Mouse (Mus musculus): ENCODE data around the gene Dpep1. TPM values are rescaled to one million over a fixed set of nuclear protein-coding genes. Genes with fewer than 3 reads are reported as not detected.

The Dpep1 gene
- not detected for polyA plus RNA-seq (2017; shearing (Covaris generic))

GRCm38 (mm10) chr8:123185566-123186409, at the start of gene Dpep1:
Gene Dpep1 (plus strand): TSS chr8:123186242.

GRCm38 (mm10) chr8:123157888-123158465, 28.1 kb upstream of the Dpep1 start, which contains the start of gene Sult5a1:
Gene Sult5a1 (minus strand): TSS chr8:123158315.

GRCm38 (mm10) chr8:123212321-123213117, 26.5 kb downstream of the Dpep1 start, which contains the start of the genes Chmp1a and Spata33:
Gene Chmp1a (minus strand): TSS chr8:123212763.
Gene Spata33 (plus strand): TSS chr8:123212832.

GRCm38 (mm10) chr8:123224278-123225266, 38.5 kb downstream of the Dpep1 start, which contains the start of gene Cdk10:
Gene Cdk10 (plus strand): TSS chr8:123224842.

GRCm38 (mm10) chr8:123235520-123236497, 49.8 kb downstream of the Dpep1 start, which contains the start of gene Spata2l:
Gene Spata2l (minus strand): TSS chr8:123236233.

Other genes starting within 250 kb of the Dpep1 start
- gene Ankrd11, start 144.0 kb upstream of the Dpep1 start, polyA plus RNA-seq (2017; shearing (Covaris generic)): 271 TPM
- 83.8 TPM for gene Spg7, start 123.3 kb upstream of the Dpep1 start, polyA plus RNA-seq (2017; shearing (Covaris generic))
- 1,036 TPM for gene Rpl13, start 83.9 kb upstream of the Dpep1 start, polyA plus RNA-seq (2017; shearing (Covaris generic))
- gene Cpne7, start 68.9 kb upstream of the Dpep1 start, polyA plus RNA-seq (2017; shearing (Covaris generic)): 1.2 TPM
- gene Sult5a1, start 27.9 kb upstream of the Dpep1 start, polyA plus RNA-seq (2017; shearing (Covaris generic)): 0.07 TPM
- 214 TPM for gene Chmp1a, start 26.5 kb downstream of the Dpep1 start, polyA plus RNA-seq (2017; shearing (Covaris generic))
- not detected for gene Spata33, start 26.6 kb downstream of the Dpep1 start, polyA plus RNA-seq (2017; shearing (Covaris generic))
- 27.0 TPM for gene Cdk10, start 38.6 kb downstream of the Dpep1 start, polyA plus RNA-seq (2017; shearing (Covaris generic))
- gene Spata2l, start 50.0 kb downstream of the Dpep1 start, polyA plus RNA-seq (2017; shearing (Covaris generic)): 15.4 TPM
- gene Zfp276, start 68.0 kb downstream of the Dpep1 start, polyA plus RNA-seq (2017; shearing (Covaris generic)): 41.1 TPM
- gene Vps9d1, start 68.1 kb downstream of the Dpep1 start, polyA plus RNA-seq (2017; shearing (Covaris generic)): 31.6 TPM
- gene Fanca, start 132.3 kb downstream of the Dpep1 start, polyA plus RNA-seq (2017; shearing (Covaris generic)): 8.2 TPM
- gene Spire2, start 146.5 kb downstream of the Dpep1 start, polyA plus RNA-seq (2017; shearing (Covaris generic)): 0.08 TPM
- gene Tcf25, start 187.5 kb downstream of the Dpep1 start, polyA plus RNA-seq (2017; shearing (Covaris generic)): 268 TPM
- gene Mc1r, start 220.9 kb downstream of the Dpep1 start, polyA plus RNA-seq (2017; shearing (Covaris generic)): 0.14 TPM
- gene Tubb3, start 225.2 kb downstream of the Dpep1 start, polyA plus RNA-seq (2017; shearing (Covaris generic)): 0.38 TPM
- 15.0 TPM for gene Def8, start 237.3 kb downstream of the Dpep1 start, polyA plus RNA-seq (2017; shearing (Covaris generic))